Mouse (Mus musculus) G1E (cell line): Measurements from ENCODE around the gene Slx1b. TPM values are rescaled to one million over a fixed set of nuclear protein-coding genes. Genes with fewer than 3 reads are reported as not detected.
"Not testable (repeated sequence)": the region's sequence is repeated elsewhere in the genome, so short reads cannot be mapped to it uniquely, and the experiment has no call there.

ENCODE experiments used
- ATAC-seq: 2 replicates; pipeline ENCODE4 v1.8.0; 2016; ENCODE audit warnings: mild to moderate bottlenecking; ENCODE audit not compliant: insufficient number of reproducible peaks, poor library complexity, low FRiP score, severe bottlenecking; ENCODE audit errors: extremely low read depth
- DNase-seq: peaks from one replicate; pipeline ENCODE4 v3.0.0; 2012; ENCODE audit warnings: low spot score
- H3K27me3 ChIP-seq: 2 replicates; pipeline ENCODE4 v1.6.1; 2012; ENCODE audit warnings: mild to moderate bottlenecking, low read length, inconsistent platforms; ENCODE audit not compliant: insufficient read depth
- H3K36me3 ChIP-seq: replicated peaks from 2 replicates; pipeline ENCODE3; 2012; ENCODE audit warnings: mild to moderate bottlenecking, inconsistent platforms
- H3K4me1 ChIP-seq: 2 replicates; pipeline ENCODE4 v1.6.1; 2012; ENCODE audit warnings: low read depth, low read length, inconsistent platforms, mixed read lengths; ENCODE audit not compliant: insufficient read depth
- H3K4me3 ChIP-seq: 2 replicates; pipeline ENCODE4 v1.5.1; 2012; ENCODE audit warnings: low read depth, mild to moderate bottlenecking, inconsistent platforms, low read length, moderate library complexity, mixed read lengths
- H3K9me3 ChIP-seq: replicated peaks from 2 replicates; pipeline ENCODE4 v1.6.1; 2012; ENCODE audit warnings: inconsistent platforms
- CTCF ChIP-seq: IDR thresholded peaks from 2 replicates; pipeline ENCODE4 v1.5.1; 2012; ENCODE audit warnings: low read depth, low read length, inconsistent platforms, mixed read lengths
- GATA1 ChIP-seq: IDR thresholded peaks from 2 replicates; pipeline ENCODE4 v1.6.1; 2012; ENCODE audit warnings: borderline replicate concordance, low read length, inconsistent platforms, mixed read lengths
- GATA2 ChIP-seq: IDR thresholded peaks from 2 replicates; pipeline ENCODE4 v1.6.1; 2012; ENCODE audit warnings: low read depth, low read length, inconsistent platforms, borderline replicate concordance
- POLR2AphosphoS5 ChIP-seq: IDR thresholded peaks from 2 replicates; pipeline ENCODE4 v1.6.1; 2012; ENCODE audit warnings: low read depth, low read length, inconsistent platforms; ENCODE audit not compliant: insufficient replicate concordance
- TAL1 ChIP-seq: conservative IDR thresholded peaks from 2 replicates; pipeline ENCODE4 v1.6.1; 2012; ENCODE audit warnings: low read depth, low read length, inconsistent platforms, mixed read lengths
- polyA plus RNA-seq: library from polyadenylated mRNA; stranded (reverse); fragments of >175 nt; gene quantifications from 2 replicates; pipeline ENCODE4 v1.2.3, GENCODE M21; 2012
- total RNA-seq, 2 experiments: library from RNA; stranded (forward) in 1 of 2; stranded (reverse) in 1 of 2; fragments of 200-1000 nt in 1 of 2; fragments of >200 nt in 1 of 2; fragmentation: Nextera tagmentation in 1 of 2; gene quantifications; 2 replicates each; pipeline ENCODE4 v1.2.3; 2014 to 2017

Slx1b gene
- total and polyA plus RNA-seq, 3 experiments = 3.5 to 8.1 (median 4.5) TPM

- Histone ChIP-seq H3K9me3 (no peaks in the 10 kb centered on the region), H3K4me3 (no peak overlapping the region), H3K36me3 (no peaks in the 10 kb centered on the region), H3K27me3 (peaks cover 30% of the 10 kb centered on the region), H3K4me1 (no peaks in the 10 kb centered on the region)
- no peak for TF ChIP-seq POLR2AphosphoS5
- TF ChIP-seq GATA1 = no peak
- no peak for TF ChIP-seq CTCF
- TF ChIP-seq GATA2 = no peak
- TF ChIP-seq TAL1 = no peak
- ATAC-seq (no peak), DNase-seq (no peak)
Observed at GRCm38 (mm10) chr7:126736122-126736521, 40.5 kb upstream of the Slx1b start.

- not testable (repeated sequence) for ATAC-seq, DNase-seq, H3K36me3 ChIP-seq
Observed at GRCm38 (mm10) chr7:126730256-126730789, 34.7 kb upstream of the Slx1b start.

GRCm38 (mm10) chr7:126725667-126726066 is 30.1 kb upstream of the Slx1b start:
- no peak for ATAC-seq
- peaks cover 17% of the 10 kb centered on the region for H3K27me3 ChIP-seq
- H3K4me3 ChIP-seq = no peak overlapping the region

More at GRCm38 (mm10) chr7:126730256-126730789, 34.7 kb upstream of the Slx1b start:
- H3K9me3 ChIP-seq, H3K4me3 ChIP-seq, H3K4me1 ChIP-seq: not testable (repeated sequence)
- H3K27me3 ChIP-seq = peaks cover 13% of the 10 kb centered on the region

GRCm38 (mm10) chr7:126725077-126725476 is 29.5 kb upstream of the Slx1b start:
- Histone ChIP-seq H3K9me3 (no peaks in the 10 kb centered on the region; the same call in 1 of the 2 replicates), H3K4me3 (no peak overlapping the region), H3K4me1 (peaks cover 11% of the 10 kb centered on the region), H3K27me3 (peaks cover 14% of the 10 kb centered on the region), H3K36me3 (no peaks in the 10 kb centered on the region)
- TF ChIP-seq GATA2 (no peak), GATA1 (no peak), TAL1 (no peak), CTCF (no peak), POLR2AphosphoS5 (no peak)
- ATAC-seq (no peak), DNase-seq (no peak)

More at GRCm38 (mm10) chr7:126725667-126726066, 30.1 kb upstream of the Slx1b start:
- no peak for DNase-seq
- TF ChIP-seq GATA2 = no peak
- no peak for TF ChIP-seq CTCF
- TF ChIP-seq TAL1 = no peak
- TF ChIP-seq GATA1 = no peak
- TF ChIP-seq POLR2AphosphoS5 = no peak
- Histone ChIP-seq H3K4me1 (peaks cover 11% of the 10 kb centered on the region), H3K36me3 (no peaks in the 10 kb centered on the region), H3K9me3 (no peaks in the 10 kb centered on the region; the same call in 1 of the 2 replicates)

- Histone ChIP-seq H3K27me3 (peaks cover 19% of the 10 kb centered on the region), H3K4me3 (no peak overlapping the region), H3K36me3 (no peaks in the 10 kb centered on the region), H3K4me1 (peaks cover 11% of the 10 kb centered on the region), H3K9me3 (no peaks in the 10 kb centered on the region; the same call in 1 of the 2 replicates)
- TF ChIP-seq POLR2AphosphoS5 (no peak), CTCF (no peak), TAL1 (no peak), GATA2 (no peak), GATA1 (no peak)
- no peak for ATAC-seq
- no peak for DNase-seq
Observed at GRCm38 (mm10) chr7:126721635-126722034, 26.1 kb upstream of the Slx1b start.

GRCm38 (mm10) chr7:126718787-126719337 is 23.3 kb upstream of the Slx1b start:
- Histone ChIP-seq H3K27me3 (peaks cover 20% of the 10 kb centered on the region), H3K9me3 (no peaks in the 10 kb centered on the region; the same call in 1 of the 2 replicates), H3K4me3 (no peak overlapping the region), H3K4me1 (peaks cover 4% of the 10 kb centered on the region; the same call in 1 of the 2 replicates), H3K36me3 (no peaks in the 10 kb centered on the region)
- DNase-seq (no peak), ATAC-seq (no peak)
- TF ChIP-seq POLR2AphosphoS5 (no peak), GATA1 (no peak), TAL1 (no peak), CTCF (no peak), GATA2 (no peak)
